In genomic region chr3:90125710-90126109, GRCm38 (mm10) we compare ENCODE assay signal across 26 mouse cellular contexts. TPM values are rescaled to one million over a fixed set of nuclear protein-coding genes. Genes with fewer than 3 reads are reported as not detected.
DNase-seq lines count a peak whose midpoint lies in the region; ATAC-seq lines count a peak whose summit lies in the region.
"Had no signal": no experiment of that assay in that cellular context is flagged by ENCODE, and none has a peak within 500 bp of the region (broad histone marks: within the 10 kb centered on the region; RNA-seq: fewer than 3 reads in every experiment).

No protein-coding gene starts in this region.

- H3K4me2 ChIP-seq in midbrain, embryonic 13.5 days (replicated peaks), result no peak overlapping the region
- H3K4me2 ChIP-seq: forebrain, embryonic 13.5 days; heart, embryonic 15.5 days; limb, embryonic 15.5 days had no signal

- H3K9ac ChIP-seq in midbrain, embryonic 13.5 days (replicated peaks), result no peak overlapping the region
- H3K9ac ChIP-seq: forebrain, embryonic 13.5 days; heart, embryonic 15.5 days; limb, embryonic 15.5 days had no signal

- WGBS in midbrain, embryonic 13.5 days, result 88% methylated on average over 5 of the region's 5 CpGs

- ATAC-seq in granulocyte monocyte progenitor cell, adult 5-6 weeks (replicated peaks; ENCODE audit: poor library complexity, severe bottlenecking), result peak; percentile 88
- no peak for ATAC-seq in midbrain, embryonic 13.5 days
- ATAC-seq: CD4-positive, CD25-positive, alpha-beta regulatory T cell, adult 4 months; forebrain, embryonic 13.5 days; hindbrain, postnatal 0 days had no signal

- no peak overlapping the region for H3K4me3 ChIP-seq in midbrain, embryonic 13.5 days (replicated peaks)
- H3K4me3 ChIP-seq: erythroblast, embryonic 14.5 days; forebrain, embryonic 13.5 days; heart, adult 2 months; heart, embryonic 15.5 days; hindbrain, embryonic 10.5 days; limb, embryonic 15.5 days had no signal

- H3K4me1 ChIP-seq in midbrain, embryonic 13.5 days (replicated peaks), result no peaks in the 10 kb centered on the region
- H3K4me1 ChIP-seq: forebrain, embryonic 13.5 days; heart, embryonic 15.5 days; hindbrain, embryonic 10.5 days; limb, embryonic 15.5 days had no signal

- no peaks in the 10 kb centered on the region for H3K9me3 ChIP-seq in midbrain, embryonic 13.5 days
- H3K9me3 ChIP-seq: forebrain, embryonic 13.5 days; G1E; heart, embryonic 15.5 days; hindbrain, embryonic 10.5 days; limb, embryonic 15.5 days had no signal

- no peaks in the 10 kb centered on the region for H3K27me3 ChIP-seq in midbrain, embryonic 13.5 days
- H3K27me3 ChIP-seq: forebrain, embryonic 13.5 days; heart, embryonic 15.5 days; limb, embryonic 15.5 days had no signal

- no peak overlapping the region for H3K27ac ChIP-seq in midbrain, embryonic 13.5 days
- H3K27ac ChIP-seq: forebrain, embryonic 13.5 days; heart, adult 2 months; heart, embryonic 15.5 days; hindbrain, embryonic 10.5 days; hindbrain, postnatal 0 days; limb, embryonic 15.5 days had no signal

- peak; percentile 9 for DNase-seq in thymus, postnatal 14 days
- no peak for DNase-seq in thymus, postnatal 25 days
- DNase-seq in monocyte, adult 2 months (ENCODE audit: low read depth in 1 of 2, low spot score in 2 of 2), result peak; percentile 7 to 19
- DNase-seq in testis, postnatal 10 days (ENCODE audit: low spot score), result no peak
- no peak for DNase-seq in left cerebral cortex, adult 8-10 months (ENCODE audit: low spot score in 2 of 2)
- DNase-seq: adrenal gland, postnatal 14 days; cerebellum, adult 18-20 months; cerebellum, postnatal 36 days; gastrocnemius, postnatal 14 days; kidney, adult 18-20 months; kidney, postnatal 10 days; lung, adult 2 months; lung, postnatal 4 days; midbrain, embryonic 14.5 days; thymus, postnatal 4 days had no signal

- H3K36me3 ChIP-seq in midbrain, embryonic 13.5 days, result no peaks in the 10 kb centered on the region
- H3K36me3 ChIP-seq: G1E; heart, embryonic 15.5 days; hindbrain, embryonic 10.5 days; limb, embryonic 15.5 days had no signal

RNA-seq across cellular contexts. Expression of gene Nup210l, which starts 21.8 kb away (rescaled TPM):
- total RNA-seq in granulocyte monocyte progenitor cell, adult 5-6 weeks (2014; fragmentation: Nextera tagmentation), result 0.28 and 1.8 TPM in 2 replicates
- total RNA-seq in granulocyte monocyte progenitor cell, adult 5-6 weeks (2017), result 0.31 and 0.52 TPM in 2 replicates
- polyA plus RNA-seq in midbrain, embryonic 13.5 days (2015; fragmentation: Nextera tagmentation; extraction: Ambion mirVana), result 0.34 and 0.45 TPM in 2 replicates
- under 1 TPM; 0.21 to 0.35 (median 0.32) TPM for total RNA-seq in left cerebral cortex, adult 8-10 months (2022)
- polyA plus RNA-seq: erythroblast, embryonic 14.5 days; G1E had no signal

RNA-seq across cellular contexts. Expression of gene Tpm3, which starts 53.3 kb away (rescaled TPM):
- 529 and 543 TPM in 2 replicates for total RNA-seq in granulocyte monocyte progenitor cell, adult 5-6 weeks (2014; fragmentation: Nextera tagmentation)
- 806 and 846 TPM in 2 replicates for total RNA-seq in granulocyte monocyte progenitor cell, adult 5-6 weeks (2017)
- polyA plus RNA-seq in midbrain, embryonic 13.5 days (2015; fragmentation: Nextera tagmentation; extraction: Ambion mirVana), result 396 and 421 TPM in 2 replicates
- total RNA-seq in left cerebral cortex, adult 8-10 months (2022), result 100 to 1,000 TPM; 153 to 181 (median 166) TPM

Comparison
In these comparisons a context has a peak if more than half of its experiments do, and no peak if none do; other contexts are left out.
1. DNase-seq: peak in thymus, postnatal 14 days (single experiment) and monocyte, adult 2 months (2 of 2); none in thymus, postnatal 25 days (single experiment), testis, postnatal 10 days (single experiment) and left cerebral cortex, adult 8-10 months (0 of 2).